Mouse (Mus musculus) stomach, postnatal 0 days (tissue): ENCODE measurements around the gene Ispd.
A peak's percentile ranks its signal among the peaks of the same experiment; 100 is the strongest.

Experiments
- CTCF ChIP-seq: IDR thresholded peaks from 2 replicates; pipeline ENCODE4 v1.5.1; 2016; ENCODE audit warnings: antibody characterized with exemption, low read depth, mild to moderate bottlenecking, moderate library complexity
- EP300 ChIP-seq: optimal IDR thresholded peaks from 2 replicates; pipeline ENCODE3; 2016; ENCODE audit warnings: antibody characterized with exemption

DNA sequence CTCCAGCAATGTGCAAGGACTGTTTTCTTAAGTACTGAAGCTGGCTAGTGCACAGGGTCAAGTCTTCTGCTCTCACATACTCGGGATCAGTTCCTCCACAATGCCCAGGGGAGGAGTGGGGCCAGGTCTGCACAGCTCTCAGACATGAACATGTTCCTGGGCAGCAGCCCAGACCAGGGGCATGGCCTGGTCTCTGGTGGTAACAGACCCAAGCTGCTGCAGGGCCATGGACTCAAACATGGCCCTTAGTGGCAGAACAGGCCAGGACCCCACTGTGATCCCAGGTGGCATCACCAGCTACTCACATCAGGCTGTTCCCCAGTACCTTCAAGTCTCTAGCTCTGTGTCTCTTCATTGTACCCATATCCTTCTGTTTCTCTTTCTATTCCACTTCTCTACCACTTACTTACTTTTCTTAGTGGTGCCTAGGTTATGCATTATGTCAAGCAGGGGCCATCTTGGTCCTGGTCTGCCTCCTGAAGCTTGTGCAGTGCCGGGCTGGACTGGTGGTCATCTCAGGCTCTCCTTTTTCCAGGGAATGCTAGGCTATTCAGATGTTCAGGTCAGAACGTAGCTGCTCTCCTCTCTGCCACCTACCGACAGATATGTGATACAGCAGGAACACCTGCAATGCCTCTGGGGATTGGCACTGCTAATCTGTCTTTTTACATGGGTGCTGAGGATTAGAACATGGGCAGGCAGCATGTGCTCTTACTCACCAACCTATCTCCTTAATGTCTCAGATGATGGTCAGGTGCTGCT is 7.8 kb upstream of the Ispd start:
- peak; percentile 69 for TF ChIP-seq CTCF
- TF ChIP-seq EP300, result no peak
